Mouse (Mus musculus): Measurements from ENCODE around the gene Stt3a.

DNA sequence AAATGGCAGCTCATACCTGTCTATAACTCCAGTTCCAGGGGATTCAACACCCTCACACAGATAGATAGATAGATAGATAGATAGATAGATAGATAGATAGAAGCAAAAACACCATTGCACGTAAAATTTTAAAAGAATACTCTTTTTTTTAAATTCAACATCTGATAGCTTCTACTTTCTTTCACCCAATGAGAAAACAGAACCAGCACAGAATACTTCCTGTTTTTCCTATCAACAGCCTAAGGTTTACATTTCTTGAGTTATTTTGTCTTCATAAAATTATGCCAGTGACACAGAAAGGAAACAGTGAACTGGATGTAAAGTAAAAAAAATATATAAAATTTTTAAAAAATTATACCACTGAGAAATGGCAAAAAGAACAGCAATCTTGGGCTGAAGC is 3.1 kb downstream of the Stt3a start:
- TF ChIP-seq POLR2A (IDR thresholded peaks at IDR 0.05; ENCODE audit: borderline replicate concordance, insufficient read depth, low read length) (no peak), CTCF (IDR thresholded peaks at IDR 0.05; ENCODE audit: borderline replicate concordance, insufficient read depth, low read depth, low read length) (no peak)
